Comparison of ENCODE assay signal across 8 mouse cellular contexts in the genomic region with DNA sequence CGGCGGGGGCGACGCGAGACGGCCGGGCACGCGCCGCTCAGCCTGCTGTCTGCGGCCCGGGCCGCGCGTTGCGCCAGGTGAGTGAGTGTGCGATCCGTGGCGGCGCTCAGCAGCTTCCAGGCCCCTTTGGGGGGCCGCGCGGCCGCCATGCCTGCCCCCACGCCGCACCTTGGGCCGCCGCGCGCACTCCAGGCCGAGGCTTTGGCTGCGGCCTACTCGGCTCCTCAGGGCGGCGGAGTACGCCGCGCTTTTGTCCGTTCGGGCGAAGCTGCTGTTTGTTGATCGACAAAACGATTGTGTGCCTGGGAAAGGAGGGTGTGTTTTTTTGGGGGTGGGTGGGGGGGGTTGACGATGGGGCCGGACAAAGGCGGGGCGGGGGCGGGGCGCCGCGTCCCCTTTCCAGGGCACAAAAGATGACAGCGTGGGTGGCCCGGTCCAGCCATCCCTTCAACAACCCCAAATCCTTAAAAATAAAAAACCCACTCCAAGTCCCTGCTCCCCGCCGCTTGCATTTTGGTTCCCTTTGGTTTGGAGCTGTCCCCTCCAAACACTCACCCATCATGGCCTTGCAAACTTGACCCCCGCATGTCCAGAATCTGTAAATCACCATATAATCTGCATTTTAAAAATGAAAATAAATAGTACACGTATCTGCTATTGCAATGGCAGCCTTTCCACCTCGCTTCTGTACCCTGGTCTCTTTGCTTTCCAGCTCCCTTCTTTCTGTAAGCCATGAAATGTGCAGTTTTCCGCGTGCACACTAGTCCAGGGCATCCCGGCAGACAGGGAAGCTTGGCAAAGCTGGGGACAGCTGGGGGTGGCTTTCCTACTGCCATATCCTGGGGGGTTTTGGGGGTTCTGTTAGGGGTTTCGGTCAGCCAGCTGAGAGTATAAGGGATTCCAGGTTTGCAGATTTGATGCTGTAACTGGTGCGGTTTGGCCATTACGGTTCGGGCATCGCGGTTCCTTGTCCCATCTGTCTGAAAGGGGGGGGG. TPM values are rescaled to one million over a fixed set of nuclear protein-coding genes. Genes with fewer than 3 reads are reported as not detected.
A peak's percentile ranks its signal among the peaks of the same experiment; 100 is the strongest.
DNase-seq lines count a peak whose midpoint lies in the region; ATAC-seq and TF ChIP-seq lines count a peak whose summit lies in the region.

No protein-coding gene starts in this region.

- TF ChIP-seq CTCF in left cerebral cortex, adult 2 months (IDR thresholded peaks at IDR 0.05): no peak

- peak overlapping the region; percentile 79 for H3K4me2 ChIP-seq in myocyte (ENCODE audit: low read depth)

- peak; percentile 8; the same call in 1 of the 2 replicates for ATAC-seq in erythroblast, adult 5-6 weeks (replicated peaks; ENCODE audit: low FRiP score, poor library complexity, severe bottlenecking)

- peak overlapping the region; percentile 83 for H3K4me3 ChIP-seq in left cerebral cortex, adult 2 months
- H3K4me3 ChIP-seq in myocyte: peak overlapping the region; percentile 32

- H3ac ChIP-seq in myocyte (ENCODE audit: control insufficient read depth, insufficient read length): peak overlapping the region; percentile 92

- H3K36me3 ChIP-seq in myocyte (ENCODE audit: control insufficient read depth, insufficient read depth): no peaks in the 10 kb centered on the region

- TF ChIP-seq POLR2A in myocyte (IDR thresholded peaks at IDR 0.05; ENCODE audit: insufficient read length, low read depth): no peak

- H3K79me2 ChIP-seq in myocyte (ENCODE audit: control insufficient read depth, insufficient read depth): peaks cover 34% of the 10 kb centered on the region

- H3K27ac ChIP-seq in left cerebral cortex, adult 2 months: peak overlapping the region; percentile 90

- intact Hi-C loops in left cerebral cortex, adult 2 months (cut with DNase I): loop anchor here (2.0 kb wide), 2 partner anchors 22 to 50 kb away; a partner anchor contains a TSS

- DNase-seq in left cerebral cortex, adult 2 months (ENCODE audit: extremely low spot score in 1 of 2, low spot score in 2 of 2): peak in 1 of 2 experiments; percentile 24
- no peak for DNase-seq in left cerebral cortex, adult 11 months (ENCODE audit: low spot score)
- DNase-seq in adipocyte (ENCODE audit: low spot score): peak; percentile 37
- peak; percentile 64 to 72 for DNase-seq in kidney, postnatal 4 days
- DNase-seq in thymus, postnatal 36 days: no peak
- DNase-seq in gastrocnemius, adult 18-20 months (ENCODE audit: low spot score): no peak

- no peaks in the 10 kb centered on the region for H3K27me3 ChIP-seq in myocyte (ENCODE audit: control insufficient read depth, insufficient read depth, insufficient read length)

TF ChIP-seq in myocyte, 11 proteins besides CTCF, POLR2A, EP300 and RAD21:
- no peak for TF ChIP-seq TCF12 (IDR thresholded peaks at IDR 0.05; ENCODE audit: insufficient read depth, poor library complexity, severe bottlenecking)
- no peak for TF ChIP-seq E2F4 (IDR thresholded peaks at IDR 0.05; ENCODE audit: insufficient read depth)
- no peak for TF ChIP-seq MAX (IDR thresholded peaks at IDR 0.05; ENCODE audit: low read depth)
- TF ChIP-seq MYOD1 (IDR thresholded peaks at IDR 0.05; ENCODE audit: control insufficient read depth in 1 of 3, insufficient read length in 2 of 3, low read depth in 2 of 3): peak in 1 of 3 experiments; percentile 29
- no peak for TF ChIP-seq REST (IDR thresholded peaks at IDR 0.05; ENCODE audit: insufficient read depth, insufficient read length)
- peak; percentile 82 for TF ChIP-seq POLR2AphosphoS2 (IDR thresholded peaks at IDR 0.05; ENCODE audit: insufficient read length, low read depth)

RNA-seq across cellular contexts. Expression of a gene that starts 0.6 kb away (rescaled TPM):
- total RNA-seq in left cerebral cortex, adult 2 months (2021): 10 to 100 TPM; 66.2 to 71.8 TPM
- 1.7 and 5.0 TPM in 2 replicates for total RNA-seq in erythroblast, adult 5-6 weeks (2015; ENCODE audit: low replicate concordance)
- total RNA-seq in erythroblast, adult 5-6 weeks (2017; ENCODE audit: low replicate concordance): 2.9 and 3.5 TPM in 2 replicates
- polyA plus RNA-seq in myocyte (2012; fragmentation: generic; extraction: Trizol): 31.3 TPM
- 10 to 100 TPM; 20.1 to 23.1 TPM for total RNA-seq in gastrocnemius, adult 18-20 months (2021)

RNA-seq across cellular contexts. Expression of a gene that starts 23.3 kb away (rescaled TPM):
- under 1 TPM; 0.70 to 0.91 TPM for total RNA-seq in left cerebral cortex, adult 2 months (2021)
- total RNA-seq in erythroblast, adult 5-6 weeks (2015; ENCODE audit: low replicate concordance): 34.4 and 53.7 TPM in 2 replicates
- 66.2 and 103 TPM in 2 replicates for total RNA-seq in erythroblast, adult 5-6 weeks (2017; ENCODE audit: low replicate concordance)
- polyA plus RNA-seq in myocyte (2012; fragmentation: generic; extraction: Trizol): 18.4 TPM
- under 1 TPM; 0.19 to 0.23 TPM for total RNA-seq in gastrocnemius, adult 18-20 months (2021)

RNA-seq across cellular contexts. Expression of a gene that starts 26.4 kb away (rescaled TPM):
- total RNA-seq in left cerebral cortex, adult 2 months (2021): not detected
- total RNA-seq in erythroblast, adult 5-6 weeks (2015; ENCODE audit: low replicate concordance): not detected in 2 replicates
- total RNA-seq in erythroblast, adult 5-6 weeks (2017; ENCODE audit: low replicate concordance): not detected in 2 replicates
- not detected for polyA plus RNA-seq in myocyte (2012; fragmentation: generic; extraction: Trizol)
- not detected for total RNA-seq in gastrocnemius, adult 18-20 months (2021)

RNA-seq across cellular contexts. Expression of a gene that starts 33.8 kb away (rescaled TPM):
- 10 to 100 TPM in 1 of 2 experiments, 1 to 10 TPM in 1; 7.7 to 11.4 TPM for total RNA-seq in left cerebral cortex, adult 2 months (2021)
- 3.1 and 4.0 TPM in 2 replicates for total RNA-seq in erythroblast, adult 5-6 weeks (2015; ENCODE audit: low replicate concordance)
- total RNA-seq in erythroblast, adult 5-6 weeks (2017; ENCODE audit: low replicate concordance): 5.4 and 5.9 TPM in 2 replicates
- polyA plus RNA-seq in myocyte (2012; fragmentation: generic; extraction: Trizol): 44.8 TPM
- total RNA-seq in gastrocnemius, adult 18-20 months (2021): 10 to 100 TPM; 32.4 to 50.3 TPM

RNA-seq across cellular contexts. Expression of a gene that starts 49.9 kb away (rescaled TPM):
- total RNA-seq in left cerebral cortex, adult 2 months (2021): 1 to 10 TPM; 6.9 to 7.2 TPM
- total RNA-seq in erythroblast, adult 5-6 weeks (2015; ENCODE audit: low replicate concordance): 2.5 and 5.0 TPM in 2 replicates
- total RNA-seq in erythroblast, adult 5-6 weeks (2017; ENCODE audit: low replicate concordance): 1.3 and 2.8 TPM in 2 replicates
- polyA plus RNA-seq in myocyte (2012; fragmentation: generic; extraction: Trizol): 9.1 TPM
- total RNA-seq in gastrocnemius, adult 18-20 months (2021): 1 to 10 TPM; 2.0 to 2.5 TPM

Comparison
In these comparisons a context has a peak if more than half of its experiments do, and no peak if none do; other contexts are left out.
1. DNase-seq: peak in adipocyte (single experiment) and kidney, postnatal 4 days (2 of 2); none in left cerebral cortex, adult 11 months (single experiment), thymus, postnatal 36 days (0 of 2) and gastrocnemius, adult 18-20 months (single experiment).
2. RNA of a gene that starts 23.3 kb away (total RNA-seq): 34.4 to 103 TPM in erythroblast, adult 5-6 weeks; 0.70 to 0.91 TPM in left cerebral cortex, adult 2 months and 0.19 to 0.23 TPM in gastrocnemius, adult 18-20 months; every median in the first group is over 10 times any median in the second.